Mouse (Mus musculus): ENCODE results near the gene Ehmt1. TPM values are rescaled to one million over a fixed set of nuclear protein-coding genes. Genes with fewer than 3 reads are reported as not detected.

Gene Ehmt1
- polyA plus RNA-seq, 1 experiment from 2014 or later: 14.2 TPM

DNA sequence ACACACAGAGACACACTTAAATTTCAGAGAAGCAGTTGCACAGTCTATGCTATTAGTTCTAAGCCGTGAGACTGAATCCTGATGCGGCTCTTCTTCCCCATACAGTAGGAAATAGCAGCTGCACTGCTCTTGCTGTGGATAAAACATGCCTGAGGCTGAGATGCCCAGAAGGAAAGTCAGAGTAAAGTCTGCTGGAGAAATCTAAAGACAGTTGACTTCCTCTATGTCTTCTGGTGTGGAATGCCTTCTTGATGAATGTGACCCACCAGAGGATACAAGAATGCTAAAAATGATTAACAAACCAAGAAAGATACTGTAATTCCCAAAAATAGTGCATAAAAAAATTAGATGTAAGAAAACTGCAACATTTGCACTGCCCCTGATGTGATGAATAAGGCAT, 20.1 kb downstream of the Ehmt1 start:
- H3K4me2 ChIP-seq (ENCODE audit: low read depth, low read length): no peak overlapping the region
- H3K9me3 ChIP-seq (replicated peaks; ENCODE audit: control insufficient read depth, low read length): no peaks in the 10 kb centered on the region
- H3K27ac ChIP-seq (ENCODE audit: low read length): no peak overlapping the region
- no peak for ATAC-seq (ENCODE audit: low read depth)
- H3K4me1 ChIP-seq (ENCODE audit: control insufficient read depth, low read depth, low read length): no peaks in the 10 kb centered on the region; the same call in 1 of the 2 replicates
- no peaks in the 10 kb centered on the region for H3K36me3 ChIP-seq (ENCODE audit: control insufficient read depth, insufficient read depth)
- H3K27me3 ChIP-seq (ENCODE audit: control insufficient read depth, insufficient read depth, low read depth, low read length): no peaks in the 10 kb centered on the region
- no peak overlapping the region for H3K9ac ChIP-seq (ENCODE audit: low read depth, low read length)
- no peak overlapping the region for H3K4me3 ChIP-seq (ENCODE audit: low read depth, low read length)
- WGBS (ENCODE audit: insufficient replicate concordance): 76% methylated on average over 2 of the region's 2 CpGs

DNA sequence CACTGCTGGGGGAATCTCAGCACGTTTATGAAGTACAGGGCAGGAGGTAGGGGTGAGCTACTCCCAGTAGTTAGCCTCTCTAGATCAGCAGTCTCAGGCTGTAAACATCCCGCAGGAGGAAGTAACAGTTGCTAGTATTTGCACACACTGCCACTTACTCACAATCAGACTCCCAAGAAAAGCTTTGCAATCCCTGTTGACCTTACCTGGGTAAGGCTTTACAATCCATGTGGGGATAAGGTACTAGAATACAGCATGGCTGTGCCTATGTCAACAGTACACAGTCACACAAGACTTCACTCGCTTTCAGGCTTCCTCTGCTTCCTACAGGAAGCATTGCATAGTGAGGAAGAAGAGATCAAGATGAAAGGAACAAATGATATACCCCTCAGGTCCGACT, 22.7 kb downstream of the Ehmt1 start:
- ATAC-seq (ENCODE audit: low read depth): no peak
- H3K9ac ChIP-seq (ENCODE audit: low read depth, low read length): no peak overlapping the region
- 57% methylated on average over 4 of the region's 4 CpGs for WGBS (ENCODE audit: insufficient replicate concordance)

GRCm38 (mm10) chr2:24894211-24894610, 25.2 kb downstream of the Ehmt1 start:
- Histone ChIP-seq H3K9ac (ENCODE audit: low read depth, low read length) (no peak overlapping the region), H3K27ac (ENCODE audit: low read length) (no peak overlapping the region), H3K4me3 (ENCODE audit: low read depth, low read length) (no peak overlapping the region), H3K36me3 (ENCODE audit: control insufficient read depth, insufficient read depth) (no peaks in the 10 kb centered on the region), H3K4me1 (ENCODE audit: control insufficient read depth, low read depth, low read length) (peaks cover 12% of the 10 kb centered on the region), H3K27me3 (ENCODE audit: control insufficient read depth, insufficient read depth, low read depth, low read length) (no peaks in the 10 kb centered on the region), H3K9me3 (replicated peaks; ENCODE audit: control insufficient read depth, low read length) (no peaks in the 10 kb centered on the region), H3K4me2 (ENCODE audit: low read depth, low read length) (no peak overlapping the region)
- WGBS (ENCODE audit: insufficient replicate concordance): 38% methylated on average over 1 of the region's 1 CpGs
- ATAC-seq (ENCODE audit: low read depth): no peak

More for the DNA sequence above, 22.7 kb downstream of the Ehmt1 start:
- Histone ChIP-seq H3K4me1 (ENCODE audit: control insufficient read depth, low read depth, low read length) (peaks cover 4% of the 10 kb centered on the region), H3K27ac (ENCODE audit: low read length) (no peak overlapping the region), H3K27me3 (ENCODE audit: control insufficient read depth, insufficient read depth, low read depth, low read length) (no peaks in the 10 kb centered on the region), H3K4me2 (ENCODE audit: low read depth, low read length) (no peak overlapping the region), H3K36me3 (ENCODE audit: control insufficient read depth, insufficient read depth) (no peaks in the 10 kb centered on the region), H3K9me3 (replicated peaks; ENCODE audit: control insufficient read depth, low read length) (no peaks in the 10 kb centered on the region), H3K4me3 (ENCODE audit: low read depth, low read length) (no peak overlapping the region)

- Histone ChIP-seq H3K9me3 (replicated peaks; ENCODE audit: control insufficient read depth, low read length) (no peaks in the 10 kb centered on the region), H3K27ac (ENCODE audit: low read length) (no peak overlapping the region), H3K4me1 (ENCODE audit: control insufficient read depth, low read depth, low read length) (peaks cover 12% of the 10 kb centered on the region), H3K9ac (ENCODE audit: low read depth, low read length) (no peak overlapping the region), H3K36me3 (ENCODE audit: control insufficient read depth, insufficient read depth) (no peaks in the 10 kb centered on the region), H3K4me2 (ENCODE audit: low read depth, low read length) (no peak overlapping the region), H3K27me3 (ENCODE audit: control insufficient read depth, insufficient read depth, low read depth, low read length) (no peaks in the 10 kb centered on the region), H3K4me3 (ENCODE audit: low read depth, low read length) (no peak overlapping the region)
- 77% methylated on average over 5 of the region's 5 CpGs for WGBS (ENCODE audit: insufficient replicate concordance)
- no peak for ATAC-seq (ENCODE audit: low read depth)
Measured at GRCm38 (mm10) chr2:24892318-24892717, 27.1 kb downstream of the Ehmt1 start.

DNA sequence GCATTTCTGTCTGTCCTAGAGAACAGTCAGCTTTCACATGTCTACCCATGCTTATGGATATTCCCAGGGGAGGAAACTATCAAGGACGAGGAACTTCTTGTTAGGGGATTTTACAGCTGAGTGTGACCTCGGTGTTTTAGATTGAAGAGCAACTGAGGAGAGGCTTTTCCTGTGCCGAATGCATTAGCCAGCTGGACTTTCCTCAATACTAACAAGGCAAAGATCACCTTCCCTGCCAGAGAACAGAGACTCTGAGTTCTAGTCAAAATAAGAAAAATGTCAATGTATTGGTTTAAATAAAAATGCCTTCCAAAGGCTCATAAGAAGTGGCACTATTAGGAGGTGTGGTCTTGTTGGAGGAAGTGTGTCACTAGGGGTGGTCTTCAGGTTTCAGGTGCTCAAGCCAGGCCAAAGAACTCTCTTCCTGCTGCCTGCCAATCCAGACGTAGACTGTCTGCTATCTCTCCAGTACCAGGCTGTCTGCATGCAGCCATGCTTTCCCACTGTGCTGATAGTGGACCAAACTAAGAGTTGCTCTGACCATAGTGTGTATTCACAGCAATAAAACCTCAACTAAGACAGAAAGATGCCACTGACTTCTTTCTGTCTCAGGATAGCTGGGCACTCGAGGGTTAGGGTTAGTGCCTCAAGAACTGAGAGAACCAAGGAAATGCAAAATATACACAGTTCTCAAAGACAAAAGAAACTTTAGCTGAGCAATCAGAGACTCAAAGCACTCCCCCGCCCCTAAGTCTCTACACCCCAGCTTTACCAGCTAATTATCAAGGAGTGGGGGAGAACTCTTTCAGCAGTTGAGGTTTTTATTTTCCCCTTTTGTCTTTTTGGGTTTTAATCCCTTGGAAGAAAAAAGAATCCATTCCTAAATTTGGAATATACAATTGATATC, 28.6 kb downstream of the Ehmt1 start:
- no peak for ATAC-seq (ENCODE audit: low read depth)
- Histone ChIP-seq H3K4me1 (ENCODE audit: control insufficient read depth, low read depth, low read length) (peaks cover 12% of the 10 kb centered on the region), H3K4me2 (ENCODE audit: low read depth, low read length) (no peak overlapping the region), H3K4me3 (ENCODE audit: low read depth, low read length) (no peak overlapping the region), H3K9me3 (replicated peaks; ENCODE audit: control insufficient read depth, low read length) (no peaks in the 10 kb centered on the region), H3K27ac (ENCODE audit: low read length) (no peak overlapping the region), H3K9ac (ENCODE audit: low read depth, low read length) (no peak overlapping the region), H3K27me3 (ENCODE audit: control insufficient read depth, insufficient read depth, low read depth, low read length) (no peaks in the 10 kb centered on the region), H3K36me3 (ENCODE audit: control insufficient read depth, insufficient read depth) (peaks cover 4% of the 10 kb centered on the region; the same call in 1 of the 2 replicates)
- WGBS (ENCODE audit: insufficient replicate concordance): 52% methylated on average over 6 of the region's 6 CpGs

GRCm38 (mm10) chr2:24888895-24889294, 30.5 kb downstream of the Ehmt1 start:
- Histone ChIP-seq H3K9me3 (replicated peaks; ENCODE audit: control insufficient read depth, low read length) (no peaks in the 10 kb centered on the region), H3K4me1 (ENCODE audit: control insufficient read depth, low read depth, low read length) (peaks cover 12% of the 10 kb centered on the region)
- 68% methylated on average over 5 of the region's 5 CpGs for WGBS (ENCODE audit: insufficient replicate concordance)

GRCm38 (mm10) chr2:24880686-24881085, 38.7 kb downstream of the Ehmt1 start:
- Histone ChIP-seq H3K9ac (ENCODE audit: low read depth, low read length) (no peak overlapping the region), H3K4me2 (ENCODE audit: low read depth, low read length) (no peak overlapping the region), H3K4me1 (ENCODE audit: control insufficient read depth, low read depth, low read length) (no peaks in the 10 kb centered on the region), H3K27ac (ENCODE audit: low read length) (no peak overlapping the region), H3K4me3 (ENCODE audit: low read depth, low read length) (no peak overlapping the region), H3K9me3 (replicated peaks; ENCODE audit: control insufficient read depth, low read length) (no peaks in the 10 kb centered on the region), H3K36me3 (ENCODE audit: control insufficient read depth, insufficient read depth) (peaks cover 6% of the 10 kb centered on the region), H3K27me3 (ENCODE audit: control insufficient read depth, insufficient read depth, low read depth, low read length) (no peaks in the 10 kb centered on the region)
- ATAC-seq (ENCODE audit: low read depth): no peak
- 79% methylated on average over 2 of the region's 2 CpGs for WGBS (ENCODE audit: insufficient replicate concordance)

More at GRCm38 (mm10) chr2:24888895-24889294, 30.5 kb downstream of the Ehmt1 start:
- H3K9ac ChIP-seq (ENCODE audit: low read depth, low read length): no peak overlapping the region
- no peaks in the 10 kb centered on the region for H3K27me3 ChIP-seq (ENCODE audit: control insufficient read depth, insufficient read depth, low read depth, low read length)
- H3K4me3 ChIP-seq (ENCODE audit: low read depth, low read length): no peak overlapping the region
- H3K4me2 ChIP-seq (ENCODE audit: low read depth, low read length): no peak overlapping the region
- peaks cover 7% of the 10 kb centered on the region; the same call in 1 of the 2 replicates for H3K36me3 ChIP-seq (ENCODE audit: control insufficient read depth, insufficient read depth)
- no peak overlapping the region for H3K27ac ChIP-seq (ENCODE audit: low read length)
- no peak for ATAC-seq (ENCODE audit: low read depth)

DNA sequence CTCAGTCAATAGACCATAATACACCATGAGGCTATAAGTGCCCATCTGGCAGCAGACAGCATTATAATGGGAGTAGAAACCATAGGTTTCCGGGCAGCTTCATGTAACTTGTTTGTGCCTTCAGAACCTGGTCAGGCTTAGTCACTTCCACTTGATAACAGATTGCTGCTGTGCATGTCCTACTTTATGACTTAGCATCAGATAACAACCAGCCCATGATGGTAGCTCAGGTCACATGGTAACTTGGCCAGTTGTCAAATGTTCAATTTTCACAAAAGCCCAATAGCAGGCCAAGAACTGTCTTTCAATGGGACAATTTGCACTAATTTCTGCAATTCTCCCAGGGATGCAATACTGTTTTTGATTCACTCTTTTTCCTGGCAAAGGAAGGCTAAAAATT, 48.5 kb downstream of the Ehmt1 start:
- H3K4me3 ChIP-seq (ENCODE audit: low read depth, low read length): no peak overlapping the region
- H3K4me2 ChIP-seq (ENCODE audit: low read depth, low read length): no peak overlapping the region
- H3K27me3 ChIP-seq (ENCODE audit: control insufficient read depth, insufficient read depth, low read depth, low read length): no peaks in the 10 kb centered on the region

DNA sequence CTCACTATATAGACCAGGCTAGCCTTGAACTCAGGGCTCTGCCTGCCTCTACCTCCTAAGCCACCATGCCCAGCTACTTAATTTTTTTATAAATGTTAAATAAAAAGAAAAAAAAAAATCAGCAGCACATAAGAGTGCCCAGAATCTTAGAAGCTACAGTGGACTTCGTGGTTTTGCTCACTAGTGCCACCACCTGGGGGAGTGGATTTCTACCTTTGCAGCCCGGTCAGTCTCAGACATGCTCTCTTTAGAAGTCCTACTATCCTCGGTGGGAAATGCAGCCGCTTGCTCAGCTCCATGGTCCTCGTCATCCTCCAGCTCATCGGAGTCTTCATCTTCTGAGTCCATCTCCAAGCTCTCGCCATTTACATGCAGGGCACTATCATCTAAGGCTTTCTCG, 56.4 kb downstream of the Ehmt1 start:
- Histone ChIP-seq H3K9me3 (replicated peaks; ENCODE audit: control insufficient read depth, low read length) (no peaks in the 10 kb centered on the region), H3K4me1 (ENCODE audit: control insufficient read depth, low read depth, low read length) (no peaks in the 10 kb centered on the region), H3K4me3 (ENCODE audit: low read depth, low read length) (no peak overlapping the region), H3K27ac (ENCODE audit: low read length) (no peak overlapping the region), H3K4me2 (ENCODE audit: low read depth, low read length) (no peak overlapping the region), H3K9ac (ENCODE audit: low read depth, low read length) (no peak overlapping the region), H3K36me3 (ENCODE audit: control insufficient read depth, insufficient read depth) (peaks cover 5% of the 10 kb centered on the region), H3K27me3 (ENCODE audit: control insufficient read depth, insufficient read depth, low read depth, low read length) (no peaks in the 10 kb centered on the region)
- 71% methylated on average over 8 of the region's 8 CpGs for WGBS (ENCODE audit: insufficient replicate concordance)
- no peak for ATAC-seq (ENCODE audit: low read depth)

More for the DNA sequence above, 48.5 kb downstream of the Ehmt1 start:
- no peak for ATAC-seq (ENCODE audit: low read depth)
- WGBS (ENCODE audit: insufficient replicate concordance): 74% methylated on average over 1 of the region's 1 CpGs
- Histone ChIP-seq H3K27ac (ENCODE audit: low read length) (no peak overlapping the region), H3K36me3 (ENCODE audit: control insufficient read depth, insufficient read depth) (peaks cover 3% of the 10 kb centered on the region; the same call in 1 of the 2 replicates), H3K9me3 (replicated peaks; ENCODE audit: control insufficient read depth, low read length) (no peaks in the 10 kb centered on the region), H3K4me1 (ENCODE audit: control insufficient read depth, low read depth, low read length) (no peaks in the 10 kb centered on the region), H3K9ac (ENCODE audit: low read depth, low read length) (no peak overlapping the region)

All from liver, embryonic 16.5 days (tissue).